9 mouse cellular contexts compared by ENCODE assay signal in the genomic region with DNA sequence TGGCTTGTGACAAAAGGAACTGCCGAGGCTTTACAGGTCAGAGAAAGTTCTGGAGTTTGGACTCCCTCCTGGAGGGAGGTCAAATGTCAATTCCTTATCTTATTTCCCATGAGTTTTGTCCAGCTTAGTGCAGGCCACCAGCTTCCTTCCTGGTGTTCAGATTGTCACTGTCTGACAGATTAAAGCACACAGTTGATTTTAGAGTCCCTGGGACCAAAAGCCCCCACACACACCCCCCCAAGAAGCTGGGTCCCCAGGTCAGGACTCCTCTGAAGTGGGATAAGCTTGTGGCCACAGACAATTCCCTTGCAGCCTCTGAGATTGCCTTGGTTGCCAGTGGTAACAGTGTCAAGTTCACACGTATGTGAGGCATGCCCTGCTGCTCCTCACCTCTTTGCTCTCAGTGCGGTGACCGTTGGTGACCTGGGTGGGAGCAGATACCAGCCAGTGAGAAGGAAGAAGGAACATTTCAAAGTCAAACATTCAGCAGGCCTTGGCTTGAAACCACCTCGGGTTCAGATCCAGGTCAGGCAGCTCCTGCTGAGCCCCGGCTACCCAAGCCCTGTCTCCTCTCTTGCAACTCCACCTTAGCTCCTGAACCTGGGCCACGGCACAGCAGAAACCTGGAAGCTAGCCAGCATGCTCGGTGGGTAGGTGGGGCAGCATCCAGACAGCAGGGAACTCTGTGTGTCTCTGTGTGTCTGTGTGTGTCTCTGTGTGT.
DNase-seq lines count a peak whose midpoint lies in the region; ATAC-seq and TF ChIP-seq lines count a peak whose summit lies in the region.
"Had no signal": no experiment of that assay in that cellular context is flagged by ENCODE, and none has a peak within 500 bp of the region (broad histone marks: within the 10 kb centered on the region; RNA-seq: fewer than 3 reads in every experiment).

No protein-coding gene starts in this region.

- no peaks in the 10 kb centered on the region for H3K27me3 ChIP-seq in intestine, postnatal 0 days (replicated peaks; ENCODE audit: control insufficient read depth, insufficient read depth, low read length)
- peaks cover 3% of the 10 kb centered on the region; the same call in 1 of the 2 replicates for H3K27me3 ChIP-seq in forebrain, embryonic 13.5 days

- no peak overlapping the region for H3K4me3 ChIP-seq in left cerebral cortex, adult 2 months
- no peak overlapping the region for H3K4me3 ChIP-seq in intestine, postnatal 0 days (ENCODE audit: low read depth, low read length)
- no peak overlapping the region for H3K4me3 ChIP-seq in forebrain, embryonic 13.5 days

- peak; percentile 46; the same call in 1 of the 2 replicates for ATAC-seq in intestine, postnatal 0 days
- no peak for ATAC-seq in forebrain, embryonic 13.5 days

- H3K4me1 ChIP-seq in intestine, postnatal 0 days (replicated peaks; ENCODE audit: control insufficient read depth, insufficient read depth, low read length), result 0 out of 2 replicates have a peak, but pooled peaks cover 3% of the 10 kb centered on the region
- H3K4me1 ChIP-seq in forebrain, embryonic 13.5 days, result 0 out of 2 replicates have a peak, but pooled peaks cover 4% of the 10 kb centered on the region

- H3K27ac ChIP-seq in left cerebral cortex, adult 2 months, result no peak overlapping the region
- H3K27ac ChIP-seq in intestine, postnatal 0 days (ENCODE audit: low read depth, low read length), result no peak overlapping the region
- no peak overlapping the region for H3K27ac ChIP-seq in forebrain, embryonic 13.5 days
- H3K27ac ChIP-seq: liver, embryonic 14.5 days had no signal

- no peaks in the 10 kb centered on the region for H3K9me3 ChIP-seq in intestine, postnatal 0 days (ENCODE audit: control insufficient read depth)
- no peaks in the 10 kb centered on the region for H3K9me3 ChIP-seq in forebrain, embryonic 13.5 days (replicated peaks)

- no peak overlapping the region for H3K4me2 ChIP-seq in intestine, postnatal 0 days (replicated peaks; ENCODE audit: low read depth)
- no peak overlapping the region for H3K4me2 ChIP-seq in forebrain, embryonic 13.5 days

- intact Hi-C loops in left cerebral cortex, postnatal 4 days (cut with DNase I), result loop anchor here (10.0 kb wide), 1 partner anchor 113 kb away; a partner anchor contains a TSS
- intact Hi-C loops in left cerebral cortex, adult 2 months (cut with DNase I), result loop anchor here (2.0 kb wide), 1 partner anchor 117 kb away; a partner anchor contains a TSS

- no peaks in the 10 kb centered on the region for H3K36me3 ChIP-seq in intestine, postnatal 0 days (ENCODE audit: control insufficient read depth, insufficient read depth)
- no peaks in the 10 kb centered on the region for H3K36me3 ChIP-seq in forebrain, embryonic 13.5 days (ENCODE audit: poor library complexity, severe bottlenecking)

- WGBS in intestine, postnatal 0 days, result 13% methylated on average over 8 of the region's 8 CpGs
- WGBS in forebrain, embryonic 13.5 days, result 69% methylated on average over 8 of the region's 8 CpGs

- DNase-seq in left cerebral cortex, postnatal 4 days, result peak; percentile 32
- no peak for DNase-seq in left cerebral cortex, adult 2 months (ENCODE audit: extremely low spot score in 1 of 2, low spot score in 2 of 2)
- DNase-seq in cerebellum, adult 9-10 months, result peak; percentile 21
- peak; percentile 39 to 68 for DNase-seq in lung, postnatal 4 days
- no peak for DNase-seq in spleen, adult 12 weeks (ENCODE audit: low spot score)
- DNase-seq in gastrocnemius, adult 8-10 months (ENCODE audit: low spot score in 2 of 2), result no peak

- H3K9ac ChIP-seq in intestine, postnatal 0 days (ENCODE audit: low read depth, low read length), result no peak overlapping the region
- no peak overlapping the region for H3K9ac ChIP-seq in forebrain, embryonic 13.5 days
- H3K9ac ChIP-seq: liver, embryonic 14.5 days had no signal

- no peak for TF ChIP-seq CTCF in left cerebral cortex, adult 2 months (IDR thresholded peaks at IDR 0.05)
- no peak for TF ChIP-seq CTCF in intestine, postnatal 0 days (IDR thresholded peaks at IDR 0.05; ENCODE audit: low read depth)

Comparison
In these comparisons a context has a peak if more than half of its experiments do, and no peak if none do; other contexts are left out.
1. DNase-seq: peak in left cerebral cortex, postnatal 4 days (single experiment), cerebellum, adult 9-10 months (single experiment) and lung, postnatal 4 days (2 of 2); none in left cerebral cortex, adult 2 months (0 of 2), spleen, adult 12 weeks (single experiment) and gastrocnemius, adult 8-10 months (0 of 2).